Mouse (Mus musculus) 416B (cell line): ENCODE measurements around the gene Ctbp2.
A peak's percentile ranks its signal among the peaks of the same experiment; 100 is the strongest.

Source experiments
- DNase-seq: peaks from one replicate; pipeline ENCODE4 v3.0.0; 2011; ENCODE audit warnings: low read depth

Gene Ctbp2

DNA sequence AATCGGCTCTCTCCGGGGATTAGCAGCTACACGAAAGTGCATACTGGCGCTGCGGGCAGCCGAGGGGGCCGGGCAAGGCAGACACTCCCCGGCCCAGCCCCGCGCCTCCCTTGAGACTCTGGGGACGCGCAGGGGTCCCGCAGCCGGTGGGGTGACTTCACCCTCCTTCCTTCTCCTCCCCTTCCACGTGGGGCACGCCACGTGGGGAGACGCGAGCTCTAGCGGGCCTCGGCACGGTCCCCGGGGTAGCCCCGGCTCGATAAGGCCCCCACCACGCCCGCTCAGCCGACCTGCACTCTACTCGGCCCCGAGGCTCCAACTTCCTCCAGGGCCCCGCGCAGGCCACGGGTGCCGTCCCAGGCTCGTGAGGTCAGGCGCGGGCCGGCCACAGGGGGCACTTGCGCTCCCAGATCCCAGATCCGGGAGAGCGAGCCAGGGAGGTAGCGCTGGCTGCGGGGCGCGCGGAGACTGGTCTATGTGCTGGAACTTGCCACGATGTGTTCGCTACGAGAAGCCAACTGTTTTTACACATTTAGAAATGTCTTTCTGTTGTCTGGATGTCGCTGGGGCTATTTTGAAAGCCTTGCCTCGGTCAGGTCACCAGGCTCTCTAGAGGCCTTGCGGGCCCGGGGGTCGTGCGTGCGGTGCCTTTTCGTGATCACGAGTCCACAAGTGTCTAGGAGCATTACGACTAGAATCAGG, at the start of gene Ctbp2:
Gene Ctbp2, minus strand, starts transcription at position 356 of the 702 bp plus-strand sequence.
- DNase-seq: no peak

DNA sequence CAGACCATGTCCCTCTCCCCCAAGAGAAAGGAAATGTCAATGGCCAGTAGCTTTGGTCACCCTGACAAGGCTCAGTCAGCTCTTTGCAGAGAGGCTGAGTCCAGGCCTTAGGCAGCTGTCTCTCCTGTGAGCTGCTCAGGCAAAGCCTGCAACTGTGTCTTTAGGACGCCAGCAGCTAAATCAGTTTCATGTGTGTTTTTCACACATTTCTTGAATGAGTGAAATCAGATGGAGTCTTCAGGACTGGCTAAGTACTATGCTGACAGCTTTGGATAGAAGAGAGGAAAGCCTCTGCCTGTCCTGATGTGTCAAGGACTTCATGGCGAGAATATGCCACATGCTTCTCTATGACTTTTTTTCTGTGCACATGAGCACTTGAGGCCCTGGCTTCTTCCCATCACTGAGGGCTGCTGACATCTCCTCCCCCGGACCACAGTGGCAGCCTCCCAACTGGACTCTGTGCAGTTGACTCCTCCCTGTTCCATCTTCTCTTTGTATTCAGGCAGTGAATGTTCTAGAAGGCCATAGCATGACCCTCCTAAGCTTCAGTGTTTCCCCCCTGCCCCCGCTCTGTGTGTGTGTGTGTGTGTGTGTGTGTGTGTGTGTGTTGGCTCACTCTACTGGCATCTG, 47.4 kb upstream of the Ctbp2 start:
- no peak for DNase-seq

DNA sequence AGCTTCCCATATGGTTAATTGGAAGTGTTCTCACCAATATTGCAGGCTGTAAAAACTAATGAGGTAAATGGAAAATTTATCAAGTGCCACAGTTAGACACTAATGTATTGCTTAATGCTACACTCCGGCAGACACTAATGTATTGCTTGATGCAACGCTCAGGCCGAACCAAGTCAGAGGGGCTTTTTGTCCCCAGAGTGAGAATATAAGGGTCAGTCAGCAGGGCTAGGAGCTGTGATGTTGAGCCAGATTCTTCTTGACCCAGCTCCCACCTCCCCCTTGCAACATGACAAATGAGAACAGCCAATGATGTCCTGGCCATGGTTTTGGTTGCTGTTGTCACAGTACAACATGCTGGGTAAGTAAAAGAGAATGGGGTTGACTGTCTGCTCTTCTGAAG, 44.8 kb upstream of the Ctbp2 start:
- no peak for DNase-seq

DNA sequence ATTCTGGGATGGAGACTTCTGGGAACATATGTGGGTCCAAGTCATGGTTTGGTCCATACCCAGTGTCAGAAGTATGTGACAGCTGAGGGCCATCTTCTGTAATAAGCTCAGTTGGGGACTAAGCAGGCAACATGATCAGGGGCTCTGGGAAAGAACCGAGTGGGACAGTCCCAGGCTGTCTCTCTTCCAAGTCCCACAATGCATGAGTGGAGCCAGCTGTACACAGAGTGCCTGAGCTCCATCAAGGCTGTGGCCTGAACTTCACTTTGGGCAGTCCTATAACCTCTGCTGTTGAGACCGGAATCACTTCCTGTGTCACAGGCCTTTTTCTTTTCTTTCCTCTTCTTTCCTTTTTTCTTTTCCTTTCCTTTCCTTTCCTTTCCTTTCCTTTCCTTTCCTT, 43.7 kb upstream of the Ctbp2 start:
- DNase-seq: no peak

DNA sequence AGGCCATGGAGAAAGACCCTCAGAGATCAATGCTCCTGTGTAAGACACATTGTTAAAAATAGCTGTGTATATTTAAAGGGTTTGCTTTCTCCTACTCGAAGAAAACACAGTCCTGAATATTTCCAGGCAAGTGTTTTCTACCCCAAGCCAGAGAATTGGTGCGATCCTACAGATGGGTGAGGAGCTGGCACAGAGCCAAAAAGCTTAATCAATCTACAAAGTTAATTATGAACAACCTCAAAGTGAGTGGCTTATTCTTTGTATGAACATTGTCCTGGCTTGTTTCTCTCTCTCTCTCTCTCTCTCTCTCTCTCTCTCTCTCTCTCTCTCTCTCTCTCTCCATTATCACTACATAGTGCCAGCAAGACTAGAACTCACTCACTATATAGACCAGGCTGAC, 40.6 kb upstream of the Ctbp2 start:
- DNase-seq: no peak

DNA sequence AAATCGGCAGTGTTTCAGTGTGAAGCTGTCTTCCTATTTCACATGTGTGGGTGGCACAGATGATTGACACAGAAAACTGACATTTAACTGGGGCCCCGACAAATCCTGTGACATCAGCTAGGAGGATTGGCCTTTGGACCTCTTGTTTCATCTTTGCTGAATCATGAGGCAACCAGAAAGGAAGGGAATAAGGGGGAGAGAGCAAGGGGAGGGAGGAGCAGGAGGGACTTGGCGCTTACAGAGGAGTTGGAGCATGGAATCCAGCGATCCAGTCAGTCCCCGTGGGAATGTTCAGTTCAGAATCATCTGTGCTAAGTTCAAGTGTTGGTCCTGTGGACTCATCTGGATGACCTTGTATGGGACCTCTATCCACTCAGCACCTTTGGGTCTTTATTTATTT, 38.9 kb upstream of the Ctbp2 start:
- no peak for DNase-seq

DNA sequence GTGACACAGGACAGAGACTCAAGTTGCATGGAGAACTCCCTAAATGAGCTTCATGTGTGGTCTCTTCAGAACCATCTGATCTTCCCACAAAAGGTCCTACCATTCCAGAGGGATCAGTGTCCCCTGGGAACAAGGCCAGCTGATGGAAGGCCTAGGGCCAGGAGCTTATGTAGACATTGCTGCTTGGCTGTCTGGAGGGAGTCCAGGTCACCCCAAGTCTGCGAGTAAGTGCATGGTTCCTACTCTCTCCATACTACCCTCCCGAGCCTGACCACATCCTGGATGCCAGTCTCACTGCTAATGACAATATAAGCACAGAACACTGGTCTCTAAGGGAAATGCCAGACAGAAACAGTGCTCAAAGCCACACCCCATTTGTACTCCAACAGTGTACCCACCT, 38.0 kb upstream of the Ctbp2 start:
- no peak for DNase-seq

DNA sequence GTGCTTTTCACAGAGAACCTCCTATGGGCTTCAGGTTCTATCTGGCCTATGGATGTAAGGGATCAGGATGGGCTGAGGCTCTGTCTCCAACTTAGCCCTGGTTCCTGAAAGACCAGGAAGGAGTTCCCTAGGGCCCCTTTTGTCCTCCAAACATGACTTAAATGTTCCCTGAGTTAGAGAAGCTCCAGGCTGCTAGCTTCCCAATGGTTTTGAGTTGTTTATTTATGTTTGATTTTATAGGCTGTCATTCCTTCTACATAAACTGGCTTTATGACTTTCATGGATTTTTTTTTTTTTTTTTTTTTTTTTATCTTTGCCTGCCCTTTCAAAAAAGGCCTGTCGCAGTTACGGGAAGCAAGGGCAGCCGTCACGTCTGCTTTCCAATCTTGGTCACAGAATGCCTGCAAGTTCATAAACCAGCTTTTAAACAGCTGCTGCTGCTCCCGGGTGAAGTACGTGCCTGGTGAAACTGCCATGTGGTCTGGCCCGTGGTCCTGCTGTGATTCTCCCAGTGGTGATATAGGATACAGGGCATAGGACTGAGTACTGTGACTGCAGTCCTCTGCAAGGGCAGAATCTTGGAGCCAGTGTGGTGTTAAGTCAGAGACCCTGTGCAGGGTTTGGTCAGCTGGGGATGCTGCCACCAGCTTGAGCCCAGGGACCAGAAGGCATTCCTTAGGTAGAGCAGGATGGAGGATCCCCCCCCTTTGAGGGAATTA, 37.4 kb upstream of the Ctbp2 start:
- DNase-seq: no peak

DNA sequence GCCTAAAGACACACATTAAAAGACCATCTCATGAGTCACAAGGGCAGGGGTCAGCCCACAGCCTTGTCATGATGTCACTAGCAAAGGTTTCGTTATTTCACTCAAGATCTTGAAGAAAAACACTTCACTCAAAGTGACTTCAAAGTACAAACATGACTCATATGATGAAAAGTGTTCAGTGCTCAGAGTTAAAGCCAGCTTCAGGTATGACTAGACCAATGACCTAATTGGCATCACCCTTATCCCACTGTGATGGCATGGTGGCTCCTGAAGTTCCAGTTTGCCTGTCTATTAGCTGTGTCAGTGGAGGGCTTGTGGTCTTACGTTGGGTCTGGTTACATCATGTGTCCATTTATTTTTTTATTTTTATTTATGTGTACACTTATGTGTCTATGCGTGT, 35.4 kb upstream of the Ctbp2 start:
- no peak for DNase-seq

DNA sequence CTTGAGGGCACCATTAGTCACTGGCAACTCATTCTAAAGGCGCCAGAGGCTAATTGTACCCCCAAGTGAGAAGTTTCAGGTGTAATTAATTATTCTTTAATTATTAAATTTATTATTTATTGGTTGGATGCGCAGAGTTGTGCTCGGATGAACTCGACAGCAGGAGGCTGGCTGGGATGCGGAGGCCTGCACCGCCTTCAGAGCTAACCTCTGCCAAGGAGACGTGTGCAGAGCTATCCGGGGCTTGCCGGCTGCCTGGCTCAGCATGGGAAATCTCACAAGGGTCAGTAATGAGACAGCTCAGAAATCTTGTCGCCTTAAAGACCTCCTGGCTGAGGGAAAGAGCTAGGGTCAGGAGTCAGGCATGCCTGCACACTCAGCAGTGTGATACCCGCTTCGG, 31.5 kb upstream of the Ctbp2 start:
- DNase-seq: no peak

DNA sequence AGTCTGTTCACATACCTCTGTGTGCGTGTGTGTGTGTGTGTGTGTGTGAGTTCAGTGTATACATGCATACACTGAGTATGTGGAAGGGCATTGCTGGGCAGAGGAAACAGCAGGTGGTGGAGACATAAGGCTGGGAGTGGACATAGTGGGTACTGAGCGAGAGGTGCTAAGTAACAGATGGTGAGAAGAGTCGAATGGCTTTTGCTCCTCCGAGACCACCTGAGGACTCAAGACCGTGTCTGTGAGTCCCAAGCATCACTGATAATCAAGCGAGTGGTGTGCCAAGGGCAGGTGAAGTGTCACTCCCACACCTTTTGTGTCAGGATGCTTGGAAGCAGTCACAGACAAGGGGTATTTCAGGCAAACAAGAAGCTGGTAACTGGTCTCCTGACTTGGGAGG, 30.7 kb upstream of the Ctbp2 start:
- DNase-seq: no peak

DNA sequence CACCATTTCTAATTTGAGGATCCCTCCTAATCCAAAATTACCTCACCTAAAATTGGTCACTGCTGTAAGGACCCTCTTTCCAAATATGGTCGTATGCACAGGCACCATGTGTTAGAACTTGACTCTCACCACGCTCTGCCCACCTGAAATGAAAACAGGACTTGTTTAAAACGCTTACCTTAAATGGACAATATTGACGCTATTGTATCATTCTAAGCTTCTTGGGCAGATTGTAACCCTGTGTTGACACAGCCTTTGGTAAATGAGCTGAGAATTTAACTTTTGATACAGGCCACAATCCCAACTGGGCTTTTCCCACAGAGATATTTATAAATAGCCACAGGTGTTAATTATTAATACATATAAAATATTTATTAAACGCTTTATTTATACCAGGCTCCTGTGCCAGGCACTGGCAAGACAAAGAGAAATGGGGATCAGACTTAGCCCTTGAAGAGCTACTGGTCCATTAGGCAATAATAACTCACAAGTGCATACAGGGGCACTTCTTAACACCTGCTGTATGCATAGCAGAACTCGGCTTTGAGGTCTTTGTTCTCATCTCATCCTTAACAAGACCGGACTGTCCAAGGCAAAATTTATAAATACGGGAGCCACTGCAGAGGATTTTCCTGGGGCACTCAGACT, 15.7 kb upstream of the Ctbp2 start:
- DNase-seq: no peak

DNA sequence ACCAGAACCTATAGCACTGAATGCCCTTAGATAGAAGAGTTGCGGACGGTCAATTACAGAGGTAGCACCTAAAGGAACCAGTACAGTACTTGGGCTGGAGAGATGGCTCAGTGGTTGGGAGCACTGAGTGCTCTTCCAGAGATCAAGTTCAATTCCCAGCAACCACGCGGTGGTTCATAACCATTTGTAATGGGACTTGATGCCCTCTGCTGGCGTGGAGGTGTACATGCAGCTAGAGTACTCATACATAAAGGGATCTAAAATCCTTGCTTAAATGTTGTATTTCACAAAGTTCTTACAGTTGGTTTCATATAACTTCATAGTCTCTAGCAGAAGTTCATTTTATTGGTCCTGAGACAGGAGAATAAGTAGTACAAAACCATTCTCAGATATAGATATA, 9.4 kb upstream of the Ctbp2 start:
- DNase-seq: peak; percentile 64

DNA sequence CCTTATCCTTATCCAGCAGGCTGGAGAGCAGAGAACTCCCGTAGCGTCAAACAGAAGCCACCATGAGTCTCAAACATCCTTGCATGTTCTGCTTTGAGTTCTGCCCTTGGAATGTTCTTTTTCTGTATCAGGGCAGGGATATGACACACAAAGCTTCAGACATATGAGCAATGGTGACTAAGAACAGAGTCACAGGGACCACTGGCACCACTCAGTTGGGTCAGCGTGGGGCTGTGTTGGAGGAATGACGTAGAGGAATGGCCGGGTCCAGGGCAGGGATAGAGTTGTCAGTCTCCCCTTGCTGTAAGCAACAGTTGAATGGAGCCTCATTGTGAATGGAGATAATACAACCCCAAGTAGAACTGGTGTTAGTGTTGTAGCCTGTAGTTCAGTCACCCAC, 8.5 kb upstream of the Ctbp2 start:
- no peak for DNase-seq

DNA sequence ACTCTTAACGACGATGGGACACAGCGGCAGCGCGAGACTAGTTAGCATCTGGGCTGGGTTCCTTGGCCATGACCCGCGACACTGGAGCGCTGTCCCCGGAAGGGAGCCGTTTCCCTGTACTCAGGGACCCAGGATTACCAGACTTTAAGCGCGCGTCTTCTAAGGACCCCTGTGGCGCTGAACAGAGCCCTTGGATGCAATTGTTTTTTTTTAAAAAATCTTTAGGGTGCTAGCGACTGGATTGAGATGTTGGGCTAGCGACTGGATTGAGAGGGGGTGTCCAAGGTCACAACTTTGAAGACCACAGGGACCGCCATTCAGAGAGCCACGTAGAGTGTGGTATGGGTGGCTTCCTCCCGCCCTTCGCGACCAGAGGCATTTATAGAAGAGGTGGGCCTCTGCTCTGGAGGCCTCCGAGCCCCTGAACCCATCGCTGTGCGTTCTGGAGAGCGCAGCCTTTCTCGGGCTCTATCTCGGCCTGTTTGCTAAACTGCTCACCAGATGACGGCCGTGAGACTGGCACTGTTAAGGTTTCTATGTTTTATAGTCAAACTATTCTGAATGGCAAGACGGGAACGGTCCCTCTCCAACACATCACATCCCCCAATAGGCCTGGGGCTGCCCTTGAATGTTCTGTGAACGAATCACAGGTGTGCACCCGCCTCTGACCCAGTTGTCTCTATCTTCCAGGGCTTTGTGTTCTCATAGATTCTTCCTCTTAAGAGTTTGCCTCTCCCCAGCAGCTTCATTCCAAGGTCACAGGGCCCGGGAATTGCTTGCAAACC, 739 bp upstream of the Ctbp2 start:
- no peak for DNase-seq

DNA sequence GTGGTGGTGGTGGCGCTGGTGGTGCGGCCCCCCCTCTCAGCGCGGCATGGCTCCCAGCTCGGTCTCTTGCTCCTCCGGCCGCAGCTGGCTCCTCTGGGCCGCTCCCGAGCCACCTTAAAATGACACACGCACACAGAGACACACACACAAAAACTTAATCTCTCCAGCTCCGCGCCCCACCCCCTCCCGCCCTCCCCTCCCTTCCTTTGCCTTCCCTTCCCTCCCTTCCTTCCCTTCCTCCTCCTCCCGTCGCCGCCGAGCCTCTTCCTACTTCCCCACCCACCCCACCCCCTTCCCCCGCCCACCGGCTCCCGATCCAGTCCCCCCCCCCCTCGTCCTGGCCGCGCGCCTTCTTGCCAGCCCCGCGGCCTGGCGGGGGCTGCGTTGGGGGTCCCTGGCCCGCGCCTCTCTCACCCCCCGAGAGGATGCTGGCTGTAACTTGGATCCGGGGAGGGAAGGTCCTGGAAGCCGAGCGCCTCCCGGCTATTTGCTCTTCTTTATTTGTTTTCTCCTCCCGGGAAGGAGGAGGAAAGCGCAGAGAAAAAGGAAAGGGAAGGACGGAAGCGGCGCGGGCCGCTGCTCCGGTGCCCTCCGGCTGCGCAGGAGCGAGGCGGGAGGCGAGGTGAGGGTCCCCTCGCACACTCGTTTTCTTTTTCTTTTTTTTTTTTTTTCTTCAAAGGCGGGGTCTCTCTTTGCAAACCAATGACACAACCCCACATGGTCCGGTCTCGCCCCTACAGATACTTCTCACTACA, 733 bp downstream of the Ctbp2 start, which contains the start of gene Fgfr2:
Gene Fgfr2, minus strand, starts transcription at position 107 of the 755 bp plus-strand sequence.
- DNase-seq: peak; percentile 95

DNA sequence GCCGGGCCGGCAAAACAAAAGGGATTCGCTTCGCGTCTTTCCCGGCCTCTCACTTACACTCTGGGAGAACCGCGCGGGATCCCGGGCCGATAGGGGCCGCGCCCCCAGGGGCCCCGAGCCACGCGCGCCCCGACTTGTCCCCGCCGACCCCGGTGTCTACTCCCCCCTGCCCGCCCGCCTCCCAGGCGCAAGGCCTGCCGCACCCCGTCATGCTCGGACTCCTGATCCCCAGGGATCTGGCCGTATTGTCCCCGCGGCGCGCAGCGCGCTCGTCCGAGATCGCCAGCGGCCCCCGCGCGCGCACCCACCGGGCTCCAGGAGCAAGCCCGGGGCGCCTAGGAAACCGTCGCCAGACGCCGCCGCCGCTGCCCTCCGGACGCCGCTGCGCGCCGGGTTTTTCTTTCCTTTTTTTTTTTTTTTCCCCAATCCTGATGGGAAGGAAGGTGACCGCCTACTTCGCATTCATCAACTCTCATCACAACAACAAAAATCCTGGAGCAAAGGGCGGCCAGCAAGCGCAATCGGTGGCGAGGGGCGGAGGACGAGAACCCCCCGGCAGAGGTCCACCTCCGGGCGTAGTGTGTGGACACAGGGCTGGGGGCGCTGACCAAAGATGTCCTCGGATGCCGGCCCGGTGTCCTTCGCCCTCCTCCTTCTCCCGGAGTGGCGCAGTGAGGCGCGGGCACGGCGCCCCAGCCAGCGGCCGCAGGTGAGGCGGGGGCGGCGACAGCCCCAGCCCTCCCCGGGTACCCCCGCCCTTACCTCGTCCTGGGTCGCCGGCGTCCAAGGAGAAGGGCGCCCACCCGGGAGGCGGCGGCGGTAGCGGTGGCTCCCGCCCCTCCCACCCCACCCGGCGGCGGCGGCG, 1.5 kb downstream of the Ctbp2 start:
- peak; percentile 24 for DNase-seq

DNA sequence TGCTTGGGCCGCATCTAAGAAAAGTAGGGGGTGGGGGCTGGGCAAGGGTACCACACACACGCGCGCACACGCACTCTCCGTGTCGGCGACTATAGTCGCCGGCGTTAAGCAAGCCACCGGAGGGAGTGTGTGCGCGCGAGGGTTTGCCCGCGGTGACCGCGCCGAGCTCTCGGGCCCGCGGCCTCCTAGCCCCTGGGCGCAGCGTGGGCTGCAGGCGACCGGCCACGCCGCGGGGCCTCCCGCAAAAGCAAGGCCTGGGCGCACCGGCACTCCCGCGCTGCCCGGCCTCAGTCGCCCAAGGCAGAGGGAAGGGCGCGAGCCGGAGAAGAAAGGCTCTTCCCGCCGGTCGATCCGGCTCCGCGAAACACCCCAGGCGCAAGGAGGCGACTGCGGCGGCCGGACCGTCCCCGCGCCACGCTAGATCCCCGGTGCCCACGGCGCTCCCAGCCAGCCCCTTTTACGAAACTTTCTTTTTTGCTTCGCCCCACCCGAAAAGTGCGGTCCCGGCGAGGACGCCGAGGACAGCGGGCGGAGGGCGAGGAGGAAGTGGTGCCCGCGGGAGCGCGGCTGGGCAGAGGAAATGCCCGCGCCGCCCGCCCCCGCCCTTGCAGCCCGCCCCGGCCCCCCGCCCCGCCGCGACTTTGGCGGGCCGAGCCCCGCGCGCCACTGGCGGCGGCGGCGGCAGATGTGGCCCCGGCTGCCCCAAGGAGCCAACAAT, 2.3 kb downstream of the Ctbp2 start:
- peak; percentile 45 for DNase-seq

DNA sequence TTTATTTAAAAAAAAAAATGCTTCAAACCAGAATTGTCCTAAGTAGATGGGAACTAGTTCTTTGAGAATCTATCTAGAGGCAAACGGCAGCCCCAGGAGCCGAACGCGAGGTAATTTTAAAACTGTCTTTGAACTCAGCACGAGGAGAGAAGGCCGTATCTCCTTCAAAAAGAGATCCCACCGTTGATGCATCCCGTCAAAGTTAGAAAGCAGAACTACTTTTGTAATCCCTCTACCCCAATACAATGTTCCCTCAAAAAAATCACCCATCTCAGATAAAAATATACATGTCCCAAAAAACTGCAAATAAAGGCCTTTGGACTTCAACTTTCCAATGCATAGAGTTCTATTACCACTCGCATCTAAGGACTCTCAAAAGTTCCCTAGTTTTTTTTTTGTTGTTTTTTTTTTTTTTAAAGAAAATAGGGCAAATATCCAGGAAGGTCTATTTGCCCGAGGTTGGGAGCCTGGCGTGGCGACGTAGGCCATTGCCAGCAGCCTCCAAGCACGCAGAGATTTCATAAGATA, 3.0 kb downstream of the Ctbp2 start:
- peak; percentile 39 for DNase-seq
